Mouse (Mus musculus): ENCODE measurements around the gene Pomt2. TPM values are rescaled to one million over a fixed set of nuclear protein-coding genes. Genes with fewer than 3 reads are reported as not detected.
A peak's percentile ranks its signal among the peaks of the same experiment; 100 is the strongest.
"Not testable (repeated sequence)": the region's sequence is repeated elsewhere in the genome, so short reads cannot be mapped to it uniquely, and the experiment has no call there.

Gene Pomt2
- polyA plus RNA-seq, 1 experiment from 2014 or later: 15.1 TPM

- ATAC-seq (ENCODE audit: low FRiP score): no peak
- 52% methylated on average over 4 of the region's 4 CpGs for WGBS
- Histone ChIP-seq H3K9me3 (ENCODE audit: control insufficient read depth, low read length) (peaks cover 6% of the 10 kb centered on the region; the same call in 1 of the 2 replicates), H3K4me3 (replicated peaks; ENCODE audit: low read length) (no peak overlapping the region), H3K27me3 (ENCODE audit: control insufficient read depth, insufficient read depth, low read length) (no peaks in the 10 kb centered on the region), H3K4me1 (replicated peaks; ENCODE audit: control insufficient read depth, insufficient read depth, low read length) (no peaks in the 10 kb centered on the region), H3K4me2 (replicated peaks) (no peak overlapping the region), H3K27ac (no peak overlapping the region), H3K9ac (no peak overlapping the region), H3K36me3 (replicated peaks; ENCODE audit: control insufficient read depth, insufficient read depth) (no peaks in the 10 kb centered on the region)
- no peak for DNase-seq (ENCODE audit: low spot score)
Measured at GRCm38 (mm10) chr12:87157361-87157760, 9.6 kb upstream of the Pomt2 start.

- H3K27ac ChIP-seq; H3K4me2 ChIP-seq (replicated peaks); H3K4me3 ChIP-seq (replicated peaks; ENCODE audit: low read length); H3K27me3 ChIP-seq (ENCODE audit: control insufficient read depth, insufficient read depth, low read length); H3K4me1 ChIP-seq (replicated peaks; ENCODE audit: control insufficient read depth, insufficient read depth, low read length); DNase-seq (ENCODE audit: low spot score); H3K36me3 ChIP-seq (replicated peaks; ENCODE audit: control insufficient read depth, insufficient read depth); H3K9ac ChIP-seq; ATAC-seq (ENCODE audit: low FRiP score): not testable (repeated sequence)
- peaks cover 12% of the 10 kb centered on the region; the same call in 1 of the 2 replicates for H3K9me3 ChIP-seq (ENCODE audit: control insufficient read depth, low read length)
- 83% methylated on average over 4 of the region's 4 CpGs for WGBS
Measured at GRCm38 (mm10) chr12:87154448-87154847, 6.7 kb upstream of the Pomt2 start.

- Histone ChIP-seq H3K9me3 (ENCODE audit: control insufficient read depth, low read length) (peaks cover 14% of the 10 kb centered on the region; the same call in 1 of the 2 replicates), H3K27me3 (ENCODE audit: control insufficient read depth, insufficient read depth, low read length) (no peaks in the 10 kb centered on the region), H3K9ac (no peak overlapping the region), H3K4me2 (replicated peaks) (no peak overlapping the region), H3K4me3 (replicated peaks; ENCODE audit: low read length) (no peak overlapping the region), H3K36me3 (replicated peaks; ENCODE audit: control insufficient read depth, insufficient read depth) (no peaks in the 10 kb centered on the region), H3K4me1 (replicated peaks; ENCODE audit: control insufficient read depth, insufficient read depth, low read length) (peaks cover 14% of the 10 kb centered on the region), H3K27ac (no peak overlapping the region)
- ATAC-seq (ENCODE audit: low FRiP score) (no peak), DNase-seq (ENCODE audit: low spot score) (no peak)
- 99% methylated on average over 5 of the region's 5 CpGs for WGBS
Measured at GRCm38 (mm10) chr12:87149471-87149870, 1.7 kb upstream of the Pomt2 start.

GRCm38 (mm10) chr12:87148136-87148535, 368 bp upstream of the Pomt2 start:
- ATAC-seq (ENCODE audit: low FRiP score) (no peak), DNase-seq (ENCODE audit: low spot score) (no peak)
- Histone ChIP-seq H3K4me1 (replicated peaks; ENCODE audit: control insufficient read depth, insufficient read depth, low read length) (peaks cover 14% of the 10 kb centered on the region), H3K9ac (peak overlapping the region; percentile 76), H3K36me3 (replicated peaks; ENCODE audit: control insufficient read depth, insufficient read depth) (no peaks in the 10 kb centered on the region), H3K9me3 (ENCODE audit: control insufficient read depth, low read length) (peaks cover 14% of the 10 kb centered on the region; the same call in 1 of the 2 replicates), H3K4me2 (replicated peaks) (peak overlapping the region; percentile 70), H3K27me3 (ENCODE audit: control insufficient read depth, insufficient read depth, low read length) (no peaks in the 10 kb centered on the region), H3K27ac (peak overlapping the region; percentile 97), H3K4me3 (replicated peaks; ENCODE audit: low read length) (peak overlapping the region; percentile 84)
- 32% methylated on average over 15 of the region's 15 CpGs for WGBS

- DNase-seq (ENCODE audit: low spot score) (peak; percentile 82), ATAC-seq (ENCODE audit: low FRiP score) (peak; percentile 89)
- Histone ChIP-seq H3K36me3 (replicated peaks; ENCODE audit: control insufficient read depth, insufficient read depth) (no peaks in the 10 kb centered on the region), H3K9me3 (ENCODE audit: control insufficient read depth, low read length) (0 out of 2 replicates have a peak, but pooled peaks cover 8% of the 10 kb centered on the region), H3K4me3 (replicated peaks; ENCODE audit: low read length) (peak within 1 kb of the TSS; percentile 84), H3K27me3 (ENCODE audit: control insufficient read depth, insufficient read depth, low read length) (no peaks in the 10 kb centered on the region), H3K4me1 (replicated peaks; ENCODE audit: control insufficient read depth, insufficient read depth, low read length) (peaks cover 14% of the 10 kb centered on the region), H3K27ac (peak within 1 kb of the TSS; percentile 97), H3K9ac (peak within 1 kb of the TSS; percentile 76), H3K4me2 (replicated peaks) (peak within 1 kb of the TSS; percentile 70)
- under 1% methylated on average over 27 of the region's 27 CpGs for WGBS
Measured at GRCm38 (mm10) chr12:87146966-87147365, 802 bp downstream of the Pomt2 start, which contains the start of gene Gstz1. Gene Gstz1, plus strand, starts transcription at chr12:87147165.

GRCm38 (mm10) chr12:87142156-87142555, 5.6 kb downstream of the Pomt2 start:
- H3K9ac ChIP-seq: no peak overlapping the region
- WGBS: 84% methylated on average over 2 of the region's 2 CpGs
- no peak overlapping the region for H3K4me2 ChIP-seq (replicated peaks)
- H3K27me3 ChIP-seq (ENCODE audit: control insufficient read depth, insufficient read depth, low read length): no peaks in the 10 kb centered on the region
- no peak overlapping the region for H3K27ac ChIP-seq
- ATAC-seq (ENCODE audit: low FRiP score) (no peak), DNase-seq (ENCODE audit: low spot score) (no peak)
- peaks cover 17% of the 10 kb centered on the region for H3K4me1 ChIP-seq (replicated peaks; ENCODE audit: control insufficient read depth, insufficient read depth, low read length)
- H3K9me3 ChIP-seq (ENCODE audit: control insufficient read depth, low read length): no peaks in the 10 kb centered on the region
- H3K36me3 ChIP-seq (replicated peaks; ENCODE audit: control insufficient read depth, insufficient read depth): peaks cover 8% of the 10 kb centered on the region
- H3K4me3 ChIP-seq (replicated peaks; ENCODE audit: low read length): no peak overlapping the region

GRCm38 (mm10) chr12:87138768-87139167, 9.0 kb downstream of the Pomt2 start:
- Histone ChIP-seq H3K4me3 (replicated peaks; ENCODE audit: low read length) (no peak overlapping the region), H3K27ac (no peak overlapping the region), H3K9me3 (ENCODE audit: control insufficient read depth, low read length) (no peaks in the 10 kb centered on the region), H3K36me3 (replicated peaks; ENCODE audit: control insufficient read depth, insufficient read depth) (peaks cover 29% of the 10 kb centered on the region), H3K9ac (no peak overlapping the region), H3K27me3 (ENCODE audit: control insufficient read depth, insufficient read depth, low read length) (no peaks in the 10 kb centered on the region), H3K4me1 (replicated peaks; ENCODE audit: control insufficient read depth, insufficient read depth, low read length) (peaks cover 9% of the 10 kb centered on the region), H3K4me2 (replicated peaks) (no peak overlapping the region)
- DNase-seq (ENCODE audit: low spot score) (no peak), ATAC-seq (ENCODE audit: low FRiP score) (no peak)
- 41% methylated on average over 2 of the region's 2 CpGs for WGBS

- Histone ChIP-seq H3K27ac (peak overlapping the region; percentile 51; the same call in 1 of the 2 replicates), H3K4me1 (replicated peaks; ENCODE audit: control insufficient read depth, insufficient read depth, low read length) (peaks cover 9% of the 10 kb centered on the region), H3K9ac (no peak overlapping the region), H3K36me3 (replicated peaks; ENCODE audit: control insufficient read depth, insufficient read depth) (peaks cover 33% of the 10 kb centered on the region), H3K9me3 (ENCODE audit: control insufficient read depth, low read length) (no peaks in the 10 kb centered on the region), H3K27me3 (ENCODE audit: control insufficient read depth, insufficient read depth, low read length) (no peaks in the 10 kb centered on the region), H3K4me3 (replicated peaks; ENCODE audit: low read length) (no peak overlapping the region), H3K4me2 (replicated peaks) (no peak overlapping the region)
- ATAC-seq (ENCODE audit: low FRiP score) (no peak), DNase-seq (ENCODE audit: low spot score) (no peak)
- WGBS: 31% methylated on average over 2 of the region's 2 CpGs
Measured at GRCm38 (mm10) chr12:87138342-87138701, 9.4 kb downstream of the Pomt2 start.

- WGBS: 50% methylated on average over 15 of the region's 15 CpGs
- Histone ChIP-seq H3K4me1 (replicated peaks; ENCODE audit: control insufficient read depth, insufficient read depth, low read length) (peaks cover 9% of the 10 kb centered on the region), H3K27me3 (ENCODE audit: control insufficient read depth, insufficient read depth, low read length) (no peaks in the 10 kb centered on the region), H3K4me2 (replicated peaks) (no peak overlapping the region), H3K36me3 (replicated peaks; ENCODE audit: control insufficient read depth, insufficient read depth) (peaks cover 38% of the 10 kb centered on the region), H3K9me3 (ENCODE audit: control insufficient read depth, low read length) (no peaks in the 10 kb centered on the region), H3K27ac (peak overlapping the region; percentile 51), H3K9ac (no peak overlapping the region), H3K4me3 (replicated peaks; ENCODE audit: low read length) (no peak overlapping the region)
- ATAC-seq (ENCODE audit: low FRiP score): peak; percentile 74; the same call in 1 of the 2 replicates
- no peak for DNase-seq (ENCODE audit: low spot score)
Measured at GRCm38 (mm10) chr12:87137439-87138341, 10.1 kb downstream of the Pomt2 start.
